Mouse (Mus musculus) lung, embryonic 14.5 days (tissue): ENCODE results near the gene Inf2. TPM values are rescaled to one million over a fixed set of nuclear protein-coding genes. Genes with fewer than 3 reads are reported as not detected.

Experiments used
- ATAC-seq: fragments of 200-750 bp; cut with Nextera tagmentation; 2 replicates; pipeline ENCODE4 v1.8.0; 2017; ENCODE audit warnings: mild to moderate bottlenecking, moderate TSS enrichment, moderate library complexity; ENCODE audit not compliant: insufficient read depth
- DNase-seq: peaks from one replicate; pipeline ENCODE4 v3.0.0-alpha.2; 2015
- H3K27ac ChIP-seq: fragments of 300-500 bp; sonication (generic); 2 replicates; pipeline ENCODE4 v1.5.1; 2014; ENCODE audit warnings: low read depth, mild to moderate bottlenecking, moderate library complexity
- H3K27me3 ChIP-seq: fragments of 300-500 bp; sonication (generic); 2 replicates; pipeline ENCODE4 v1.6.1; 2014; ENCODE audit warnings: low read length, control low read depth; ENCODE audit not compliant: insufficient read depth
- H3K36me3 ChIP-seq: fragments of 300-500 bp; sonication (generic); 2 replicates; pipeline ENCODE4 v1.6.1; 2014; ENCODE audit warnings: control low read depth; ENCODE audit not compliant: insufficient read depth
- H3K4me1 ChIP-seq: fragments of 300-500 bp; sonication (generic); 2 replicates; pipeline ENCODE4 v1.6.1; 2014; ENCODE audit warnings: antibody characterized with exemption, control low read depth; ENCODE audit not compliant: insufficient read depth
- H3K4me2 ChIP-seq: fragments of 300-500 bp; sonication (generic); 2 replicates; pipeline ENCODE4 v1.6.1; 2014; ENCODE audit warnings: mild to moderate bottlenecking
- H3K4me3 ChIP-seq: fragments of 300-500 bp; sonication (generic); 2 replicates; pipeline ENCODE4 v1.5.1; 2014; ENCODE audit warnings: low read depth, low read length
- H3K9ac ChIP-seq: fragments of 300-500 bp; sonication (generic); 2 replicates; pipeline ENCODE4 v1.6.1; 2014
- H3K9me3 ChIP-seq: fragments of 300-500 bp; sonication (generic); 2 replicates; pipeline ENCODE4 v1.6.1; 2016; ENCODE audit warnings: low read depth, low read length, control low read depth
- CTCF ChIP-seq: IDR thresholded peaks from 2 replicates; pipeline ENCODE4 v1.5.1; 2016; ENCODE audit warnings: antibody characterized with exemption, low read depth
- WGBS: fragments of 180-500 bp; shearing (Covaris S2); extraction: QIAGEN DNeasy Blood & Tissue Kit; methylation state at CpG from one replicate; pipeline ENCODE4 v1.1.7; 2014; 5-methylcytosine and 5-hydroxymethylcytosine counted together
- polyA plus RNA-seq: library from polyadenylated mRNA; unstranded; fragments of >200 nt; fragmentation: Nextera tagmentation; extraction: Ambion mirVana; gene quantifications from 2 replicates; pipeline ENCODE4 v1.2.1, GENCODE M21; 2014

Inf2 gene
- polyA plus RNA-seq, 1 experiment from 2014 or later, result 5.2 TPM

DNA sequence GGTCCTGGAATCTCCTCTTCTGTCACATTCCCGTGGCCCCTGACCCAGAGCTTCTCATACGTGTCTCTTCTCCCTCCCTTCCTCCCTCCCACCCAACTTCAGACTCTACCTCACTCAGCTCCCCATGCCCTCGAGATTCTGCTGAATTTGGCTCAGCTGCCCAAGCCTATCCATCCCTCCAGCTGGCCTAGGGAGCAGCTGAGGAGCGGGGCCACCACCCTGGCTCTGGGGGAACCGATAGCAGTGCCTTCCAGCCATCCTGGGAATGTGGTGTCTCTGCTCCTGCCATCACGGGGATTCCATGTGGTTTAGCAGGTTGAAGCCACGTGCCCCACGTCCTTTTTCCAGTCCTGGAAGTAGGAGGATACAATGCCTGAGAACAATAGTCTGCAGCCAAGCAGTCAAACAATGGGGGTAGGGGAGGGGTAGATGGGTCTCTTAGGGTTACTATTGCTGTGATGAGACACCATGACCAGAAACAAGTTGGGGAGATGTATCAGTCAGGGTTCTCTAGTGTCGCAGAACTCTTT is 32.0 kb upstream of the Inf2 start:
- WGBS, result 58% methylated on average over 9 of the region's 9 CpGs
- H3K36me3 ChIP-seq, result no peaks in the 10 kb centered on the region
- H3K4me1 ChIP-seq, result no peaks in the 10 kb centered on the region
- no peak for ATAC-seq
- H3K4me2 ChIP-seq, result no peak overlapping the region
- H3K9me3 ChIP-seq, result no peaks in the 10 kb centered on the region
- no peak overlapping the region for H3K27ac ChIP-seq
- no peak overlapping the region for H3K4me3 ChIP-seq
- DNase-seq, result no peak
- H3K27me3 ChIP-seq, result no peaks in the 10 kb centered on the region
- no peak for TF ChIP-seq CTCF
- no peak overlapping the region for H3K9ac ChIP-seq

GRCm38 (mm10) chr12:112557219-112557618 is 31.4 kb upstream of the Inf2 start:
- 85% methylated on average over 5 of the region's 5 CpGs for WGBS
- no peak overlapping the region for H3K27ac ChIP-seq

DNA sequence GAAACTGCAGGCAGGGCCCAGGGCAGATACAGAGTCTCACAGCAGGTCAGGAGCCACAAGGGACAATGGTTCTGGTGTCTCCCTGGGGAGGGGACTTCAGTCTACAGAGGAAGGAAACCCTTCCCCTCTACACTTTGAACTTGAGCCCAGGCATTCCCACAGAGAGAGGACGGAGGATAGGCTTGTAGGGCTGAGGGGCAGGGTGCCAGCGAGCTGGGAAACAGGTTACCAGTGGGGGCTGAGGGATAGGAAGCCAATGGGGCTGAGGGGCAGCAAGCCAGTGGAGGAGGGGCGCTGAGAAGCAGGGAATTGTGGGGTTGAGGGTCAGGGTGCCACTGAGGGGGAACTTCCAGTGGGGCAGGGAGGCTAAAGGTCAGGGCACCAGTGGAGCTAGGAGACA is 29.4 kb upstream of the Inf2 start:
- Histone ChIP-seq H3K4me3 (no peak overlapping the region), H3K36me3 (no peaks in the 10 kb centered on the region), H3K9me3 (no peaks in the 10 kb centered on the region), H3K27ac (no peak overlapping the region), H3K4me2 (no peak overlapping the region), H3K27me3 (no peaks in the 10 kb centered on the region), H3K9ac (no peak overlapping the region), H3K4me1 (no peaks in the 10 kb centered on the region)
- ATAC-seq (no peak), DNase-seq (no peak)
- no peak for TF ChIP-seq CTCF
- 33% methylated on average over 3 of the region's 3 CpGs for WGBS

More at GRCm38 (mm10) chr12:112557219-112557618, 31.4 kb upstream of the Inf2 start:
- Histone ChIP-seq H3K9ac (no peak overlapping the region), H3K36me3 (no peaks in the 10 kb centered on the region), H3K9me3 (no peaks in the 10 kb centered on the region), H3K4me2 (no peak overlapping the region), H3K4me1 (no peaks in the 10 kb centered on the region), H3K4me3 (no peak overlapping the region), H3K27me3 (no peaks in the 10 kb centered on the region)
- ATAC-seq (no peak), DNase-seq (no peak)
- TF ChIP-seq CTCF, result no peak

DNA sequence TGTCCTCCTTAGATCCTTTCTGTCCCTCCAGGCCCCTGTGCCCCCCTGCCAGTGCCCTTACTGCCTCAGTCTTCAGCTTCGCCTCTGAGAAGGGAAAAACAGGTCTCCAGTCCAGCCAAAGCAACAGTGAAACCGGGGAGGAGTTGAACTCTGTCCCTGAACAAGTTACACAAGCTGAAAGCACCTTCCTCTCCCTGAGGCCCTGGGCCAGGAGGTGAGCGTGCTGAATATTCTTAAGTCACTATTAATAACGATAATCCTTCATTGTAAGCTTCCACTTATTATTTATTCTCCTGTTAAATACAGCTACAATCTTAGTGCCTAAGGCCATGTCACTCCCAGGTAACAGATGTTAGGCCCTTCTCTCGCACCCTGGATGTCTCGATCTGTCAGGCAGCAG is 28.9 kb upstream of the Inf2 start:
- H3K4me1 ChIP-seq, result no peaks in the 10 kb centered on the region
- ATAC-seq, result no peak
- no peak overlapping the region for H3K9ac ChIP-seq
- DNase-seq, result no peak
- no peak overlapping the region for H3K4me3 ChIP-seq
- no peaks in the 10 kb centered on the region for H3K27me3 ChIP-seq
- WGBS, result 68% methylated on average over 6 of the region's 6 CpGs
- no peak overlapping the region for H3K4me2 ChIP-seq
- no peaks in the 10 kb centered on the region for H3K36me3 ChIP-seq
- H3K27ac ChIP-seq, result no peak overlapping the region
- no peak for TF ChIP-seq CTCF
- no peaks in the 10 kb centered on the region for H3K9me3 ChIP-seq

DNA sequence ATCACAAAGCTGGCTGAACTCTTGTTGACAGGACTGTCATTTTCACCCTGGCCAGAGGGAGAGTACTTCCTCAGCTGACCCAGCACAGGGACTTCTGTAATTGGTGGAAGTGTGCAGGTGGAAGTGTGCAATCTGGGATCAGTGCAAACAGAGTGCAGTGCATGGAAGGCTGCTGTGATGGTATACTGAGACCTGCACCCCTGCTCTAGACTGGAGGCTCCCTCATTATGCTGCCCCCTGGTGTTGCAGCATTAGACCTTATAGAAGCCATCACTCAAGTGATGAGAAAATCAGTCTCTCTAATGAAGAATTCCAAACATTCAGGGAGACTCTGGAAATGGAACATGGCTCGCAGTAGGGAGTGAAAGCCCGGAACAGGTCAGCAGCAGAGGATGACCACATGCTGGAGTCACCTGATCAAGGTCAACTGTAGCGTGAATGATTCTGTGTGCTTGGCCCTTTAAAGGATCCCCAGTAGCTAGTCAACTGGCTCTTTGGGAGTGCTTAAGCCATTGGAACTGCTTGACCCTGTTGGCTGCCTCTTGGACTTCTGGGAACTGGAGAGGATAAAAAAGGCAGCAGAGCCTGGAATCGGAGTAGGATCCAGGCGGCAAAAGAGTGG is 28.3 kb upstream of the Inf2 start:
- H3K36me3 ChIP-seq, result no peaks in the 10 kb centered on the region
- DNase-seq, result peak; percentile 43

DNA sequence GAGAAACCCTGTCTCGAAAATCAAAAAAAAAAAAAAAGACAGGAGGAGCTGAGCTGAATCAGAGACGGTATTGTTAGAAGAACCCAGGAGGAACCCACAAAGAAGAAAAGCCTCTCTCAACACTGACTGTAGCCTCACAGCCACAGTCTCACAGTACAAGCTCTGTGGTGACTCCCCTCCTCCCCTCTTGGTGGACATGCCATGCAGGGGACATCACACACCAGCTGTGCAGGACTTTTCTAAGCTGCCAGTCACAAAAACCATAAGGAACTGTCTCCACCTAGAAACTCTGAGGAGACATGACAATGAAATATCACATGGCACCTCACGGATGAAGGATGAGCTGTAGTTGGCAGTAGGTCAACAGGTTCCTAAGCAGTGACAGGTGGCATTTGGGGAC is 27.4 kb upstream of the Inf2 start:
- DNase-seq, result no peak
- TF ChIP-seq CTCF, result no peak
- H3K27me3 ChIP-seq, result no peaks in the 10 kb centered on the region
- no peak overlapping the region for H3K4me3 ChIP-seq
- WGBS, result 67% methylated on average over 3 of the region's 3 CpGs
- no peak overlapping the region for H3K9ac ChIP-seq
- H3K4me1 ChIP-seq, result no peaks in the 10 kb centered on the region
- H3K9me3 ChIP-seq, result no peaks in the 10 kb centered on the region
- H3K4me2 ChIP-seq, result no peak overlapping the region
- no peak overlapping the region for H3K27ac ChIP-seq
- ATAC-seq, result no peak
- H3K36me3 ChIP-seq, result no peaks in the 10 kb centered on the region

More for the DNA sequence above, 28.3 kb upstream of the Inf2 start:
- Histone ChIP-seq H3K4me2 (no peak overlapping the region), H3K27me3 (no peaks in the 10 kb centered on the region), H3K9ac (no peak overlapping the region), H3K4me1 (no peaks in the 10 kb centered on the region), H3K4me3 (no peak overlapping the region), H3K9me3 (no peaks in the 10 kb centered on the region), H3K27ac (no peak overlapping the region)
- WGBS, result 57% methylated on average over 5 of the region's 5 CpGs
- peak; percentile 49; the same call in 1 of the 2 replicates for ATAC-seq
- peak; percentile 57 for TF ChIP-seq CTCF

GRCm38 (mm10) chr12:112562462-112562861 is 26.1 kb upstream of the Inf2 start:
- no peak overlapping the region for H3K27ac ChIP-seq
- no peak for DNase-seq

More at GRCm38 (mm10) chr12:112562462-112562861, 26.1 kb upstream of the Inf2 start:
- no peak for ATAC-seq
- H3K36me3 ChIP-seq, result no peaks in the 10 kb centered on the region
- no peak overlapping the region for H3K4me3 ChIP-seq
- no peaks in the 10 kb centered on the region for H3K27me3 ChIP-seq
- WGBS, result 61% methylated on average over 5 of the region's 5 CpGs
- no peaks in the 10 kb centered on the region for H3K9me3 ChIP-seq
- H3K4me1 ChIP-seq, result no peaks in the 10 kb centered on the region
- TF ChIP-seq CTCF, result 0 out of 2 replicates have a peak, but pooled peaks have one; percentile 4
- H3K4me2 ChIP-seq, result no peak overlapping the region
- no peak overlapping the region for H3K9ac ChIP-seq
